Mouse (Mus musculus) cerebellum, postnatal 4 days (tissue): Measurements from ENCODE around the gene Celf5.
A peak's percentile ranks its signal among the peaks of the same experiment; 100 is the strongest.

Experiments
- DNase-seq, 2 experiments: peaks; one replicate each; pipeline ENCODE4 v3.0.0; 2022; ENCODE audit warnings: low spot score in 2 of 2, mixed read lengths in 1 of 2

Gene Celf5

DNA sequence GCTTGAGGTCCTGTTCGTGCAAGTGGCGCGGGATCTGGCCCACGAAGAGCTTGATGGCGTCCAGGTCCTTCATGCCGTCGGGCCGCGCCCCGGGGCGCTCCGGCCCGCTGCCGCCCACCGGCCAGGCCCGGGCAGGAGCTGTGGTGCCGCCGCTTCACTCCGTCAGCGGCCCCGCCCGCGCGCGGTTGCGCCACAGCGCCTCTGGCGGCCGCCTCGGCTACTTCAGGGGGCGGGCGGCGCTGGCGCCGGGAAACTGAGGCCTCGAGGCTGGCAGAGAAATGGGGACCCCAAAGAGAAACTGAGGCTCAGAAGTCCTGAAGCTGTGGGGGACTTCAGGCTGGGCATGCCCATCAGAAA, at the start of gene Celf5:
Gene Celf5, minus strand, starts transcription at position 177 of the 357 bp plus-strand sequence.
- DNase-seq = peak; percentile 55 to 79

DNA sequence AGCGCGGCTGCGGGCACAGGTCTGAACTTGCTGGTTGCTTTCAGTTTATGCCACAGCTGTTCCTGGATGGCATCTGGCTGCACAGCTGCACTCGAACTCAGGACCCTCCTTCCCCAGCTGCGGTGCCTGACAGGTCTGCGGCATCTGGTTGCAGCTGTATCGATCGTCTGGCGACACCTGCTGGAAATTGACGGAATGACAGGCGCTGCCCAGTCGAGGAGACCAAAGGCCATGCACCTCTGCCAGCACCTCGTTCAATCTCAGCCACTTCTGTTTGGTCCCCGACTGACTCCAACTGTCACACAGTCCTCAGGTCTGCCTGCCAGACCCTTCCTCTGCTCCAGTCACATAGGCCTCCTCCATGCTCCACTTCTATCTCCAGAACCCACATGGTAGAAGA, 44.3 kb upstream of the Celf5 start:
- DNase-seq = peak; percentile 52 to 74

DNA sequence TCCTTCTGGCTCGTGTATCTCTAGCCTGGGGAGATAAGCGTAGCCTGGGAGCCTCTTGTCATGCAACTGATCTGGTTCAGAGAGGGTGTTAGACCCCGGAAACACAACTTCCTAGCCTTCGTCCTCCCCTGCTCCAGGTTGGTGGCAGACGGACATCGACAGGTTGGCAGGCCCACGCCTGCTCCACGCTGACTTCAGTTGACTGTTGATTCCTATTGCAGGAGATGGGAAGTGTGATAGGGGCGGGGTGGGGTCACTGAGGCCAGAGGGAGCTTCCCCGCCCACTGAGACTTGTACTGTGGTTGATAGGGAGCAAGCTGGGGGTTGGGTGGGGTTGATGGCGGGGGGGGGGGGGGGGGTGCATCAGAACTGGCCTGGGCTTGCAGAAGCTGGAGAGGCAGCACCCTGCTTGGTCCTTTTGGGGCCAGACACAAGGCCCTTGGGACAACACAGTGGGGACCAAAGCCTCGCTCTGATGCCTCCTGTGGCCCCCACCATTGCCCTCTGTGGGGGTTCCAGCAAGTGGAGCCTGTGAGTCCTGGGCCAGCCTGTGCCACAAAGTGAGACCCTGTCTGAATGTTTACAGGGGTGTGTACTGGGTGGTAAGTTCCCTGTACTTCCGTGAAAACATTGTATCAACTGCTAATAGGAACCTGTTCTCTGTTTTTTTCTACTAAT, 42.6 kb upstream of the Celf5 start:
- DNase-seq = no peak

DNA sequence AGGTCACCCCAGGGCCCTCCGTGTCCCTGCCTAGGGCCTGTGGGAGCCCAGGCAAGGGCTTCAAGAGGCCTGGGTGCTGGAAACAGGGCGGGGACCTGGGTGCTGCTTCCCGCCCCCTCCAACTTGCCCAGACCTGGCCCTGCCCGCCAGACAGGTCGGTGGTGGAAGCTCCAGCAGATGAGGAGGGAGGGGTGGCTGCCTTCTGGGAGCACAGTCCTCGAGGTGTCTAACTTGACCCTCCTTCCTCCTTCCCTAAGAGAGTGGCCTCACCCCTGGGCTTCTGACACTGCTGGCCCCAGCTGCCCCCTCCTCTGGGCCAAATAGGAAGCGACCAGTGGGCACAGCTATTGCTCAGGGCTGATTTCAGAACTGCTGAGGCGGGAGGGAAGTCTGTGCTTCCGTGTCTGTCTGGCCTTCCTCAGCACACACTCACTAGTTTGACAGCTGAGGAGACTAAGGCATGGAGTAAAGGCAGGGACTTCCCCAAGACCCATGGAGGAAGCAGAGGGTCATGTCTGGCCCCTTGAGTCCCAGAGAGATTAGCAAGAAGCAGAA, 41.6 kb upstream of the Celf5 start, which contains the start of gene Gna15:
Gene Gna15, minus strand, starts transcription at position 175 of the 555 bp plus-strand sequence.
- DNase-seq = no peak

DNA sequence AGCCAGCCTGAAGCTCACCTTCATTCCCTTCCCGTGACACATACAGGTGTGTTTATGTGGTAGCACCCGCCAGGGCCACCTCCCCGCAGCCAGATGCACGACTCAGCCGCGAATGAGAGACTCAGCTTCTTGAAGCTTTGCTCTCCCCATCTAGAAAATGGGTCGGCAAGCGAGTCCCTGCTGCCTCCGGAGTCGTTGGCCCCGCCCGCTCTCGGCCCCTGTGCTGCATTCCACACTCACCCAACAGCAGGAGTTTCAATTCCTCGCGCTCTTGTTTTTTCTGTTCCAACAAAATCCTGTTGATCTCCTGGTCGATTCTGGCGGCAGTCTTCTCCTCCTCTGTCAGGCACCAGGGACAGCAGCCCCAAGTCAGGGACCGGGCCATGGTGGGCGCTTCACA, 41.1 kb upstream of the Celf5 start:
- DNase-seq = no peak

DNA sequence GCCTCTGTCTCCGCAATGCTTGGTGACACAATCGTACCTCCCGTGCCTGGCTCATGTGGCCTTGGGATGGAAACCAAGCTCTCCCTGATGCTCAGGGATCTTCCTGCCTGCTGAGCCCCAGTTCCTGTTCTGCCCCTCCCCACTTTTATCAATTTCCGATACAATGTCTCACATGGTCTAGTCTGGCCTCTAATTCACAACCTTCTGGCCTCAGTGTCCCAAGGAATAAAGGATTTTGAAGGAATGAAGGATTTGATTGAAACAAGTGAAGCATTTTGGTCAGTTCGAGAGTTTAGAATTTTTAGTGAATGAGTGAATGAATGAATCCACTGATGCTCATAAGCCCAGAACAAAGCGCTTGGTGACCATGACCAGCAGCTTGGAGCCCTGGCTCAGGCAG, 40.6 kb upstream of the Celf5 start:
- no peak for DNase-seq

DNA sequence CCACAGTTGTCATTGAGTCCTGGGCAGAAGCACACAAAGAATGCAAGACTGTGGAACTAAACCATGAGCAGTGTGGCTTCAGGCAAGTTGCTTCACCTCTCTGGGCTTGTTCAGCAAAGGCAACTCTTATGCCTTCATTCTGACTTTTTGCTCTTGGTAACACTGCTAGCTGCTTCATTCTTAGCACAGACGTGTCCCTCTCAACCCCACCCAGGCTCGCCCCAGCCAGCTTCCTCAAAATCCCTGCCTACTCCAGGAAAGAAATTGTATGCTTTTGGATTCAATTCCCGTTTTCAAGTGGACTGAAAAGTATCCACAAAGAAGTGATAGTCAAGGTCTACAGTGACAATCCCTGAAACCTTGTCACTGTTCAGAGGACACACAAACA, 37.5 kb upstream of the Celf5 start:
- DNase-seq = no peak

DNA sequence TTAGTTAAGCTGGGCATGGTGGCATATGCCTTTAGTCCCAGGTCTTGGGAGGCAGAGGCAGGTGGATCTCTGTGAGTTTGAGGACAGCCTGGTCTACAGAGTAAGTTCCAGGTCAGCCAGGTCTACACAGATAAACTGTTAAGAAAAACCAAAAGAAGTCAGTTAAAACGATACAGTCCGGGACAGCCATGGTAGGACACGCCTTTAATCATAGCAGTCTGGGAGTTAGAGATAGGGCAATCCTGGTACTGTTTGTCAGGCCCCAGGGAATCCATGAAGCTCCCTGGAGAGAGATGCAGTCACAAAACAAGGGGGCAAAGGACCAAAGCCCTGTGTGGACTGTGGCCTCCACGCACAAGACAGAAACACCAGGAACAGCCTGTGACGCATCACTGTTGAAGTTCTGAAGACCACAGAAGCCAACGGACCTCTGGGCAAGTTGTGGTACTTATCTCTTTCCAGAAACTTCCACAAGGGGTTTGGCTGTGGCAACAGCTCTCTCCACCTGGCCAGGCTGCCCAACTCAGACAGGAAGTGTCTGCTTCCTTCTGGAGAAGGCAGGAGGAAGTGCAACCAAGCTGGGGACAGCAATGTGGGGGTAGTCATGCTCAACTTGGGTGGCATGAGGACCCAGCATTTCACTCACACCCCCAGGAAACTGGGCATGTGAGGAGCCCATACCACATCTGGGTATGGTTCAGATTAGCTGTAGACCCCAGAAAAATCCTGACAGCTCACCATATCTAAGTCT, 36.9 kb upstream of the Celf5 start:
- DNase-seq = no peak

DNA sequence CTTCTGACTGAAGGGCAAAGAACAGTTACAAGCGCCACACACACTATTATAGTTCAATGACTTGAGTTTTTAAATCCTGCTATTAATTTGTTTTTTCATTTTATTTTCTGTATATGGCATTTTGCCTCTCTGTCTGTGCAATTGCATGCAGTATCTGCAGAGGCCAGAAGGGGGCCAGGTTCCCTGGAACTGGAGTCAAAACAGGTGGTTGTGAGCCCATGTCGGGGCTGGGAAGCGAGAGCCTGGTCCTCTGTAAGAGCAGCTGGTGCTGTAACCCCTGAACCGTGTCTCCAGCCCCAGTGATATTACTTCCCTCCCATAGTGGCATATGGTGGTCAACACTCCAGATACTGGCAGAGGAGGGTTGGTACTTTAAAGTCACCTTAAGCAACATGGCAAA, 36.0 kb upstream of the Celf5 start:
- DNase-seq = peak in 1 of 2 experiments; percentile 71

DNA sequence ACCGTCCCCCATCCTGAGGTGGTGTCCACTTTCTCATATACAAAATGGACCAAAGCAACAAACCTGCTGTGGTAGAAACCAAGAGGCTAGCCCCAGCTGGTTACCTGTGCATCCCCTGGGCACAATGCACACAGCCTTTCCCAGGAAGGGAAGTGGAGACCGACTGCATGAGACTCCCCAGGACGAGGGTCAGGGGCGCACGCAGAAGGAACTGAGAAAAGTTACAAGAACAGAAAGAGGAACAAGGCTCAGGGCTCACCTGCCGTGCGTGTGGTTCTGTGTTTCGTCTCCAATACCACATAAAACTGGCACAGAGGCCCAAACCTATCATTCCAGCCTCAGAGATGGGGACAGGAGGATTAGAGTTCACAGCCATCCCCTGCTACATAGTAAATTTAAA, 34.7 kb upstream of the Celf5 start:
- DNase-seq = no peak

DNA sequence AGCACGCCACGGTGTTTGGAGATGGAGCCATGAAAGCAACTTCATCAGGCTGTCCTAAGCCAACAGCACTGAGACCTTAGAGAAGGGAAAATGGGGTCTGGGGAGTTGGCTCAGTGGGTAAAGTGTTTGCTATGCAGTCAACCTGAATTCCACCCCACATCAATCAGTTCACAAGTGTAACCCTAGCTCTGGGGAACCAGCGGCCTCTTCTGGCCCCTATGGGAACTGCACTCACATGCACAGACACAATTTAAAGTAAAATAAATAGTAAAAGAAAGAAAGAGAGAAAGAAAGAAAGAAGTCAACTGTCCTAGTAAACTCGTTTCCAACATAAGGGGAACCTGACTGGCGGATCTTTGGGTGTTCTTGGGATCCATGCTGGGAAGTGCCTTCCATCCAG, 31.3 kb upstream of the Celf5 start:
- DNase-seq = no peak

DNA sequence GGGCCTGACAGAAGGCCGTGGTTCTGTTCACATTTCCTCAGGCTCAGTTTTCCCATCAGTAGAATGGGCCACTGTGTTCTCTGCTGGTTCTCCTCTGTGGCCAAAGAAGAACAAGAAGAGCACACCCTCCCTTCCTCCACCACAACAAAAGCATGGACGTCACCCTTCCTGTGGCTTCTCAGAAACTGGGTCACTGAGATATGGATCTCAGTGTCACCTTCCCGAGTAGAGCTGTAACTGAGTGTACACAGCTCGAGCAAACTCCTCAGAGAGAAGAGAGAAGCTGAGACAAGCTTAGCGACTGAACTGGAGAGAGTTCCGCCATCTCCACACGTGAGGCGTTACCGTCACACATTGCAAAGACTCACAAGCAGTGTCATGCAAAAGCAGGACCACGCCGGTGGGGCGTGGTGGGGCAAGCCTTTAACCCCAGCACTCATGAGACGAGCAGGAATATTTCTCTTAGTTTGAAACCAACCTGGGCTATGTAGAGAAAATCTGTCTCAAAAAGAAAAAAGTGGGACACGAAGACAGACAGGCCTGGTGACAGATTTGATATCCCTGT, 27.8 kb upstream of the Celf5 start:
- DNase-seq = no peak

DNA sequence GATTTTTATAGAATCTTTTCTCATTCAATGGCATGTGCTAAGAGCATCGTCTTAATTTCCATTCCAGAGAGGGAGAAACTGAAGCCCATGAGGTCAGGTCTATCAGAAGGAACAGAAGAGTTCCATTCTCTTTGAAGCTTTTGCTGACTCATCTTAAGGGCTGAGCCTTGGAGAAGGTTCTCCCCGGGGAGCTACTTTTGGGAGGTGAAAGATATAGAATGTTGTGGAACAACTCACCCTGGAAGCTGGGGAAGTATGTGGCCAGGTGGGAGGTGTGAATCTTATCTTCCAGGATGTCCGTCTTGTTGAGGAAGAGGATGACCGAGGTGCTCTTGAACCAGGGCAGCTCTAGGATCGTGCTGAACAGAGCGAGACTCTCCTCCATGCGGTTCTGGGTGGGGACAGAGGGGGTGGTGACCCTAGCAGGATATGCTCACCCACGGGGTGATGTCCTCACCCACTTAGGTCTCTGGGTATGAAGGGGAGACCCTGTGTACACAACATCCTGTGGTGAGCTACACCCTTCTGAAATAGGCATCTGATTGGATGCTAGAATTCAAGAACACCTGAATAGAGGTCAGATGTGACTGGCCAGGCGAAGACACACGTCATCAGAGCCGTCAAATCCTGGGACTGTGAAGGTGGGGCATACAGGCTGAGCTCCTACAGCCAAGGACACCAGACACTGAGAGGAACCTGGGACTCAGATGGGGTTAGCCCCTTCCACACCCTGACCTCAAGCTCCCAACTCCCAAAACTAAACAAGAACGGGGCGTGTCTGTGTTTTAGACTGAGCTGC, 25.4 kb upstream of the Celf5 start:
- no peak for DNase-seq

DNA sequence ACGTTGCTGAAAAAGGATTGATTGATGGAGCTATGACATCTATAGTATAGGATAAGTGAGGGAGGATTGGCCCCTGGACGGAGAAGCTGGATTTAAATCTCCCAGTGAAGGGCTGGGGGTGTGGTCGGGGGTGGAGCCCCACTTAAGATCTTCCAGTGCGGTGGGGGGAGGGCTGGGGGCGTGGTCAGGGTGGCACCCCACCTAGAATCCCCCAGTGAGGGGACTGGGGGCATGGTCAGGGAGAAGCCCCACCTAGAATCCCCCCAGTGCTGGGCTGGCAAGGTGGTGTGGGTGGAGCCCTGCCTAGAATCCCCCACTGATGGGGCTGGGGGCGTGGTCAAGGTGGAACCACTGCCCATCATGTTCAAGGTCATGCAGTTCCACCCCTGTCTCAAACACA, 24.6 kb upstream of the Celf5 start:
- no peak for DNase-seq

DNA sequence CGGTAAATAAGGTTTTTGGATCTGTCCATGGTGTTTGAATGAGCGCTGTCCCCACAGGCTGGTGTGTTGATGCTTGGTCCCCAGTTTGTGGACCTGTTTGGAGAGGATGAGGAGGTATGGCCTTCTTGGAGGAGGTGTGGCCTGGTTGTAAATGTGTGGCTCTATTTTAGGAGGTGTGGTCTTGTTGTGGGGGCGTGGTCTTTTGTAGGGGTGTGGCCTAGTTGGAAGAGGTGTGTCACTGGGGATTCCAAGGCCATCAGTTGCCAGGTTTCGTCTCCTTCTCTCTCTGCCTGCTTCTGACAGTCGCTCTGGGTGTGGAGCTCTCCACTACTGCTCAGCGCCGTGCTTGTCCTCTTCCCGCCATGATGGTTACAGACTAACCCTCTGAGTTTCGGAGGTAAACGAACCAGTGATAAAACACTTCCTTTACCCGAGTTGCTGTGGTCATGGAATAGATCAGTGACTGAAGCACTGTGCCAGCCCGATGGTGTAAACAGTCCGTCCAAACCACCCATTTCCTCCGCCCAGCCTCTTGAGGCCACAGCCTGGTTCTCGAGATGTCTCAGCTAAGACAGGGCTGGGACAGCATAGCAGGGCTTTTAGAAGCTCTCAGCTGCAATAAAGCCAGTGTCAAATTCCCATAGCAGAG, 22.6 kb upstream of the Celf5 start:
- DNase-seq = no peak

DNA sequence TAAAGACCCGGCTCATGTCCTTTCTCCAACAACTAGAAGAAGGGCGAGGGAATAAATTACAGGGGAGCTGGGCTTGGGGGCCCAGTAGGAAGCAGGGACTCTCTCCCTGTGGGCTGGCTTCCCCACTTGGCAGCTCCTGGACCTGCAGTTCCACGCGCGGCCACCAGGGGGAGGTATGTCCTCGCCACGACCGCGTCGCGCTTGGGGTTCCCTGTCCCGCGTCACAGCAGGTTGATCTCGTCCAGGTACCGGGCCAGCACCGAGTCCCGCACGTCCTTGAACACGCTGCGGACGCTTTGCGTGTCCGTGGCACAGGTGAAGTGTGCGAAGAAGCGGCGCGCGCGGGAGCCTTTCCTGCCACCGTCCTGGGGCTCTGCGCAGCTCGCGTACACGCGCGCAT, 20.1 kb upstream of the Celf5 start:
- DNase-seq = peak; percentile 94

DNA sequence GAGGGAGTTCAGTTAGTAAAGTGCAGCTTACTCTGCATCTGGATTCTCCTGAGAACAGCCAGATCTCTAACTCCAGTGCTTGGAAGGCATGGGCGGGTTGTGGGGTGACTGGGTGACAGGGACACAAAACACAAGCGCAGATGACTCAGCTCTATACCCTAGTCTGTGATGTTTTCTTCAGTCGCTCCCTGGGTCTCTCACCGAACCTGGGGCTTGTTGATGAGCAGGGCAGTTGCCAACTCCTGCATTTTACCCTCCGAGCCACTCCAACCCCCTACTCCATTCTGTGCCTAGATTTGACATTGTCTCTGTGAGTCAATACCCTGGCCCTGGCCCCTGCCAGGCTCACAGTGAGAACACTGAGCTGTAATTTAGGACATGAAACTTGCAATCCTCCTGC, 19.4 kb upstream of the Celf5 start:
- DNase-seq = no peak

DNA sequence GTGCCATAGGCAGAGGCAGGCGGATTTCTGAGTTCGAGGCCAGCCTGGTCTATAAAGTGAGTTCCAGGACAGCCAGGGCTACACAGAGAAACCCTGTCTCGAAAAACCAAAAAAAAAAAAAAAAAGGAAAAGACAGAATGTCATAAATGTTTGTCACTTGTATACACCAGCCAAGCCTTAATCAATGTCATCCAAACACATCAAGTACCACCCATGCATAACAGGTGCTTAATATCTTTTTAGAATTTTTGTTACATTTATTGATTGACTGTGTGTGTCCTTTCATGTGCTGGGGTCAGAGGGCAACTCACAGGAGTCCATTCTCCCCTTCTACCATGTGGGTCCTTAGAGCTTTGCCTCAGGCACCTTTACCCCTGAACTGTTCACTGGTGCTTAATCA, 17.5 kb upstream of the Celf5 start, which contains the start of gene S1pr4:
Gene S1pr4, minus strand, starts transcription at position 101 of the 400 bp plus-strand sequence.
- no peak for DNase-seq

DNA sequence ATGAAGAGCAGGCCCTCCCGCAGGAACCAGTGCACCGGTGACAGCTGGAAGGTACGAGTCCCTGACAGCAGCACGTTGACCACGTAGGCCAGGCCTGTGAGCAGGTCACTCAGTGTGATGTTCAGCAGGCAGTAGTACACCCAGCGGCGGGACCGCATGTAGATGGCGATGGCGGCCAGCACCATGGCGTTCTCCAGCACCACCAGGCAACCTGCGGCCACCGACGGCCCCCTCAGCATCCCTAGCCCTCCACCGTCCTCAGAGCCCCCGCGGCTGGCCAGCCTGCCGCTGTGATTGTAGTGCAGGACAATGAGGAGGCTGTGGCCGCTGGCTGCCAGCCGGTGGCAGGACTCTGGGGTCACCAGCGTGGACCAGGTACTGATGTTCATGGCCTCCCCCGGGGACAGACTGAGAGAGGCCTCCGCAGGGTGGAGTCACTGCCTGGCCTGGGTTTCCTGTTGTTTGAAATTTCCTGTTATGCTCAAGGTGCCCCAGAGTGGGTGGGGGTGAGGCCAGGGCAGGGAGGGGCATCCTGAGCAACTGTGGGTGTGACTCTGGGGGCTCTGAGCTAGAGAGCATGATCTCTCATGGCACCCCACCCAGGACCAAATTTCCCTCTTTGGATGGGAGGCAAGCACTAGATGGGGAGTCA, 16.9 kb upstream of the Celf5 start:
- DNase-seq = no peak

DNA sequence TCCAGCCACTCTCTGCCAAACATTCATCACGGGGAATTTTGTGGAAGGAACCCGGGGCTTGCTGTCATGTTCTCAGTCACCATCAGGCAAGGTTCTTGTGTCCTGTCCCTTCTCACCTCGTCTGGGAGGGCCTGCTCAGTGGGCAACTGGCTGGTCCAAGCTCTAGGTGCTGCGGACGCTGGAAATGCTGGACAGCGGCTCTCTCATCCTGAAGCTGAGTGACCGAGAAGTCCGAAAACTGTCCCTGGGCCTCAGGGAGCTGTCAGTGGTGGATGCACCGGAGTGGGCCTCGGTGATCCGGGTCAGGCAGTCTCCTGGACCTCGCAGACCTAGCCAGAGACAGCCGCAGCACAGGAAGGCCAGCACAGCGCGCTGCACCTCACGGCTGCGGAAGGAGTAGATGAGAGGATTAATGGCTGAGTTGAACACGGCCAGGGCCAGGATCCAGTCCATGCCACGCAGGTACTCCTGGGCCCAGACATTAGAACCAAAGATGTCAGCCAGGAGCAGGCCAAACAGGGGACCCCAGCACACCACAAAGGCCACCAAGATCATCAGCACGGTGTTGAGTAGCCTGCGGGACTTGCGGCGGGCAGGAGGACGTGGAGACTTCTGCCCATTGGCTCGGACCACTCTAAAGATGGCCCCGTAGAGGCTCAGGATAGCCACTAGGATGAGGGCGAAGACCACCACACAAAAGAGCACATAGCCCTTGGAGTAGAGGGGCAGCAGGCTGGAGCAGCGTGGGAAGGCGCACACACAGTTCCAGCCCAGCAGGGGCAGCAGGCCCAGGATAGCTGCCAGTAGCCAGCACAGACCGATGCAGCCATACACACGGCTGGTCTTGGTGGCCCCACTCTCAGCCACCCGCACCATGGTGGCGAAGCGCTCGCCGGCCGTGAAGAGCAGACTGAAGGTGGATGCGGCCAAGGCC, 16.1 kb upstream of the Celf5 start:
- DNase-seq = no peak
